Mouse (Mus musculus): ENCODE measurements at regions not wholly inside any gene's neighbourhood (a gene's known extent, or its start where the extent isn't known, plus 50 kb on each side); places are given as distances from the start of the nearest gene placed in this dataset.
"Not testable (repeated sequence)": the region's sequence is repeated elsewhere in the genome, so short reads cannot be mapped to it uniquely, and the experiment has no call there.

GRCm38 (mm10) chr12:20196386-20196785 lies 242.1 kb downstream of the Gm21863 start:
- under 1% methylated on average over 27 of the region's 42 CpGs for WGBS
- Histone ChIP-seq H3K4me2 (replicated peaks) (peak overlapping the region; percentile 39), H3K9ac (0 out of 2 replicates have a peak overlapping the region, but pooled peaks have one; percentile 24)

GRCm38 (mm10) chr12:20196905-20197304 lies 242.6 kb downstream of the Gm21863 start:
- peak overlapping the region; percentile 37 for H3K4me2 ChIP-seq (replicated peaks)
- WGBS, result 0% methylated on average over 33 of the region's 37 CpGs
- peak overlapping the region; percentile 53 for H3K9ac ChIP-seq

More at GRCm38 (mm10) chr12:20196386-20196785, 242.1 kb downstream of the Gm21863 start:
- not testable (repeated sequence) for H3K27ac ChIP-seq; H3K27me3 ChIP-seq; ATAC-seq (ENCODE audit: insufficient number of reproducible peaks, insufficient read depth, low FRiP score, low TSS enrichment); H3K36me3 ChIP-seq; H3K9me3 ChIP-seq; H3K4me1 ChIP-seq
- peak overlapping the region; percentile 50 for H3K4me3 ChIP-seq

GRCm38 (mm10) chr12:20223921-20224320 lies 269.6 kb downstream of the Gm21863 start:
- H3K4me1 ChIP-seq; H3K4me2 ChIP-seq (replicated peaks); H3K27ac ChIP-seq; ATAC-seq (ENCODE audit: insufficient number of reproducible peaks, insufficient read depth, low FRiP score, low TSS enrichment); H3K27me3 ChIP-seq; H3K9ac ChIP-seq; H3K4me3 ChIP-seq; H3K36me3 ChIP-seq: not testable (repeated sequence)
- WGBS, result 88% methylated on average over 1 of the region's 1 CpGs
- peaks cover 35% of the 10 kb centered on the region for H3K9me3 ChIP-seq

More at GRCm38 (mm10) chr12:20196905-20197304, 242.6 kb downstream of the Gm21863 start:
- H3K9me3 ChIP-seq; H3K36me3 ChIP-seq; ATAC-seq (ENCODE audit: insufficient number of reproducible peaks, insufficient read depth, low FRiP score, low TSS enrichment); H3K27ac ChIP-seq; H3K27me3 ChIP-seq; H3K4me1 ChIP-seq: not testable (repeated sequence)
- peak overlapping the region; percentile 50 for H3K4me3 ChIP-seq

GRCm38 (mm10) chr12:20226831-20227230 lies 272.5 kb downstream of the Gm21863 start:
- Histone ChIP-seq H3K36me3 (peaks cover 16% of the 10 kb centered on the region; the same call in 1 of the 2 replicates), H3K27me3 (peaks cover 19% of the 10 kb centered on the region), H3K9me3 (peaks cover 61% of the 10 kb centered on the region)
- H3K27ac ChIP-seq; H3K4me2 ChIP-seq (replicated peaks); H3K9ac ChIP-seq; ATAC-seq (ENCODE audit: insufficient number of reproducible peaks, insufficient read depth, low FRiP score, low TSS enrichment); H3K4me1 ChIP-seq; H3K4me3 ChIP-seq: not testable (repeated sequence)
- WGBS, result 73% methylated on average over 9 of the region's 9 CpGs

GRCm38 (mm10) chr12:20227427-20228160 lies 273.3 kb downstream of the Gm21863 start:
- H3K9me3 ChIP-seq, result peaks cover 68% of the 10 kb centered on the region
- H3K27ac ChIP-seq; H3K4me3 ChIP-seq; H3K4me2 ChIP-seq (replicated peaks); H3K9ac ChIP-seq; ATAC-seq (ENCODE audit: insufficient number of reproducible peaks, insufficient read depth, low FRiP score, low TSS enrichment); H3K4me1 ChIP-seq: not testable (repeated sequence)
- H3K27me3 ChIP-seq, result peaks cover 24% of the 10 kb centered on the region
- 70% methylated on average over 21 of the region's 21 CpGs for WGBS
- peaks cover 20% of the 10 kb centered on the region; the same call in 1 of the 2 replicates for H3K36me3 ChIP-seq

GRCm38 (mm10) chr12:20228321-20228999 lies 274.2 kb downstream of the Gm21863 start:
- not testable (repeated sequence) for ATAC-seq (ENCODE audit: insufficient number of reproducible peaks, insufficient read depth, low FRiP score, low TSS enrichment); H3K4me3 ChIP-seq; H3K4me1 ChIP-seq; H3K27ac ChIP-seq; H3K4me2 ChIP-seq (replicated peaks); H3K9ac ChIP-seq
- Histone ChIP-seq H3K9me3 (peaks cover 77% of the 10 kb centered on the region), H3K27me3 (peaks cover 30% of the 10 kb centered on the region), H3K36me3 (peaks cover 20% of the 10 kb centered on the region; the same call in 1 of the 2 replicates)
- WGBS, result 64% methylated on average over 21 of the region's 21 CpGs

- H3K9ac ChIP-seq; H3K4me1 ChIP-seq; H3K4me3 ChIP-seq; H3K27ac ChIP-seq; ATAC-seq (ENCODE audit: insufficient number of reproducible peaks, insufficient read depth, low FRiP score, low TSS enrichment); H3K4me2 ChIP-seq (replicated peaks): not testable (repeated sequence)
- H3K27me3 ChIP-seq, result peaks cover 33% of the 10 kb centered on the region
- peaks cover 27% of the 10 kb centered on the region for H3K36me3 ChIP-seq
- WGBS, result 71% methylated on average over 8 of the region's 8 CpGs
- H3K9me3 ChIP-seq, result peaks cover 81% of the 10 kb centered on the region
Observed at GRCm38 (mm10) chr12:20229441-20229840, 275.1 kb downstream of the Gm21863 start.

DNA sequence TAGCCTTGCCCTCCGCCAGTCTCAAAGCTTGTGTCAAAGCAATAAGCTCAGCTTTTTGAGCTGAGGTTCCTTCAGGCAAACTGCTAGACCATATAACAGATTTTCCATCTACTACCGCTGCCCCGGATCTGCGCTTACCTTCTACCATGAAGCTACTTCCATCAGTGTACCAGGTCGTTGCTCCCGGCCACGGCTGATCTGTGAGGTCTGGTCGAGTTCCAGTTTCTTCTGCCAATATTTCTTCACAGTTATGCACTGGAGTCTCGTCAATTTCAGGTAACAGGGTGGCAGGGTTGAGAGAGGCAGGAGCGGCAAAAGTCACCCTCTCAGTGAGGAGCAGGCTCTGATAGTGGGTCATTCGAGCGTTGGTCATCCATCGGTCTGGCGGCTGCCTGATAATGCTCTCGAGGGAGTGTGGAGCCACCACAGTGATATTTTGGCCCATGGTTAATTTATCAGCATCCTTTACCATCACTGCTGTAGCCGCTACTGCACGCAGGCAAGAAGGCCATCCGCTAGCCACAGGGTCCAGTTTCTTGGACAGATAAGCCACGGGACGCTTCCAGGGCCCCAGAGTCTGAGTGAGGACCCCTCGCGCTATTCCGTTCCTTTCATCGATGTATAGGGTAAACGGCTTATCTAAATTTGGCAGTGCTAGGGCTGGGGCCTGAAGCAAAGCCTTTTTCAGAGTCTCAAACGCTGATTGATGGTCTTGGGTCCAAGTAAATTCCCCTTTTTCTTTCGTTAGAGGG lies 276.0 kb downstream of the Gm21863 start:
- no peaks in the 10 kb centered on the region for H3K4me1 ChIP-seq
- peaks cover 27% of the 10 kb centered on the region for H3K36me3 ChIP-seq
- no peak overlapping the region for H3K4me2 ChIP-seq (replicated peaks)
- H3K9me3 ChIP-seq, result peaks cover 77% of the 10 kb centered on the region
- ATAC-seq (ENCODE audit: insufficient number of reproducible peaks, insufficient read depth, low FRiP score, low TSS enrichment), result no peak
- H3K27ac ChIP-seq, result no peak overlapping the region
- no peak overlapping the region for H3K4me3 ChIP-seq
- peaks cover 33% of the 10 kb centered on the region for H3K27me3 ChIP-seq
- H3K9ac ChIP-seq, result no peak overlapping the region
- WGBS, result 64% methylated on average over 27 of the region's 27 CpGs

- H3K9me3 ChIP-seq, result peaks cover 77% of the 10 kb centered on the region
- H3K27me3 ChIP-seq, result peaks cover 33% of the 10 kb centered on the region
- H3K36me3 ChIP-seq, result peaks cover 27% of the 10 kb centered on the region
- no peak overlapping the region for H3K4me2 ChIP-seq (replicated peaks)
- WGBS, result 64% methylated on average over 8 of the region's 8 CpGs
- no peak for ATAC-seq (ENCODE audit: insufficient number of reproducible peaks, insufficient read depth, low FRiP score, low TSS enrichment)
- no peak overlapping the region for H3K9ac ChIP-seq
- H3K4me3 ChIP-seq, result no peak overlapping the region
- no peak overlapping the region for H3K27ac ChIP-seq
- no peaks in the 10 kb centered on the region for H3K4me1 ChIP-seq
Observed at GRCm38 (mm10) chr12:20230893-20231235, 276.6 kb downstream of the Gm21863 start.

DNA sequence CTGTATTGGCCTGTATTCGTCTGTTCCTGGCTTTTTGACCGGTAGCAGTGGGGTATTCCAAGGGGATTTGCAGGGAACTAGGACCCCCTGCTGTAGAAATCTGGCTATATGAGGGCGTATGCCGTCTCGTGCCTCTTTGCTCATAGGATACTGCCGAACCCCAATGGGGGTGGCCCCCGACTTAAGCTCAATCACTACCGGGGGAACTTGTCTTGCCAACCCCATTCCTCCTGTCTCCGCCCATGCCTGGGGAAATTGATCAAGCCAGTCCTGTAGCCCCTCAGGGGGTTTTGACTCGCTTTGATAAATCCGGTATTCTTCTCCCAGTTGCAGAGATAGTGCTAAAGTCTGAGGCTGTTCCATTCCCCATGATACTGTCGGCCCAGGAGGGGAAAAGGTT lies 277.2 kb downstream of the Gm21863 start:
- ATAC-seq (ENCODE audit: insufficient number of reproducible peaks, insufficient read depth, low FRiP score, low TSS enrichment), result 0 out of 2 replicates have a peak, but pooled peaks have one; percentile 13
- Histone ChIP-seq H3K9me3 (peaks cover 77% of the 10 kb centered on the region), H3K27me3 (peaks cover 33% of the 10 kb centered on the region), H3K4me1 (no peaks in the 10 kb centered on the region), H3K4me3 (no peak overlapping the region), H3K4me2 (replicated peaks) (no peak overlapping the region), H3K36me3 (peaks cover 27% of the 10 kb centered on the region), H3K9ac (no peak overlapping the region), H3K27ac (no peak overlapping the region)
- 68% methylated on average over 12 of the region's 12 CpGs for WGBS

DNA sequence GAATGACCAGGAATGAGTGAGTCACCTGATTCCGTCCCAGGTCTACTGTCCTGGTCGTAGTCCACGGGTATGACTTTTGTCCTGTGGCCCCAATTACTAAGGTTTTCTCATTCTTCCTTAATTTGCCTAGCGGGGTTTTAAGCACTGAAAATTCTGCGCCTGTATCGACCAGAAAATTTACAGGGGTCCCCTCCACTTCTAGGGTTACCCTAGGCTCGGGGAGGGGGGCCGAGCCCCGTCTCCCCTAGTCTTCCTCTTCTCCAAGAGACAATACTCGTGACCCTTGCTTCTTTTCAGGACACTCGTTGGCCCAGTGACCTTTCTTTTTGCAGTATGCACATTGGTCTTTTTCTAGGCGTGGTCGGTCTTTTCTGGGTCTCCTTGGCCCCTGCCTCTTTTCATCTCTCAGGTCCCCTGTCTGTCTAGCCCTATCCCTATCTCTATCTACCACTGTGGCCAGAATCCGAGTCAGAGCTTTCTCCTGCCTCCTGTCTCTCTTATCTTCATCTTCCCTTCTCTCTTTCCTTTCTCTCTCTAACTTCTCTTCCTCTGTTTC lies 277.8 kb downstream of the Gm21863 start:
- H3K27me3 ChIP-seq, result peaks cover 33% of the 10 kb centered on the region
- H3K9ac ChIP-seq, result no peak overlapping the region
- H3K4me2 ChIP-seq (replicated peaks), result no peak overlapping the region
- no peak for ATAC-seq (ENCODE audit: insufficient number of reproducible peaks, insufficient read depth, low FRiP score, low TSS enrichment)
- H3K9me3 ChIP-seq, result peaks cover 72% of the 10 kb centered on the region
- peaks cover 27% of the 10 kb centered on the region for H3K36me3 ChIP-seq
- H3K4me3 ChIP-seq, result no peak overlapping the region
- no peaks in the 10 kb centered on the region for H3K4me1 ChIP-seq
- WGBS, result 66% methylated on average over 14 of the region's 14 CpGs
- no peak overlapping the region for H3K27ac ChIP-seq
